Mouse (Mus musculus) megakaryocyte, embryonic 14.5 days (primary cell): ENCODE data around the gene Amh.

ENCODE experiments used
- FLI1 ChIP-seq: IDR thresholded peaks from 2 replicates; pipeline ENCODE4 v1.6.1; 2012; ENCODE audit warnings: low read length, inconsistent platforms, mixed read lengths
- GATA1 ChIP-seq: IDR thresholded peaks from 3 replicates; pipeline ENCODE4 v1.6.1; 2012; ENCODE audit warnings: mixed read lengths, low read length, inconsistent platforms, borderline replicate concordance

DNA sequence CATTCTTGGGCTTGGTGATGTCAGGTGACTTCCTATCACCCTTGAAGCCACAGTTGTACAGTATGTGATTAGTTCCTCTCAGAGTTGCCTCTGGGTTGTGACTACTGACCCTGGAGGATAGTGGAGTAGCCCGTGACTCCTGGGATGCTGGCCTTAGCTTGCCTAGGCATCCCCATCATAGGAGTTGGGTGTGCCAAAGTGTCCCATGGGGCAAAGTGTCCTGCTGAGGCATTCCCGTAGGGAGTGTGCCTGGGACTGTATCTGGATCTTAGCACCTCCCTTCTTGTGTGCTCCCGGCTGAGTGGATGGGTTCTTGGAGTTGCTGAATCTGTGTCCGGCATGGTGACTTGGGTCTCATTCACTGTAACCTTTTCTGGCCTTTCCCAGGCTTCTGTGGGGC lies 30.1 kb upstream of the Amh start:
- no peak for TF ChIP-seq GATA1
- TF ChIP-seq FLI1, result no peak
